Mouse (Mus musculus) adrenal gland (tissue): ENCODE measurements around the gene Slc12a3.

ENCODE experiments used
- intact Hi-C: fragments of 180-260 bp; cut with DNase I; formaldehyde crosslinking; loops from one replicate; pipeline ENCODE4 v1.15.1; 2025
- long read RNA-seq, 2 experiments: library from polyadenylated mRNA; unstranded; transcript quantifications; one replicate each; pipeline ENCODE4 v2.0.0; 2020; ENCODE audit warnings: borderline replicate concordance in 1 of 2; ENCODE audit not compliant: insufficient replicate concordance in 1 of 2

Gene Slc12a3
- long read RNA-seq, experiment 1: 0 reads
- long read RNA-seq, experiment 2: 0 reads

GRCm38 (mm10) chr8:94328932-94329728 lies at the start of gene Slc12a3:
Gene Slc12a3 (plus strand): TSS chr8:94329201.
- intact Hi-C loops: no loop called here

GRCm38 (mm10) chr8:94280001-94280613 lies 48.9 kb upstream of the Slc12a3 start:
- intact Hi-C loops: no loop called here

- intact Hi-C loops: no loop called here
Observed at GRCm38 (mm10) chr8:94282453-94282985, 46.5 kb upstream of the Slc12a3 start.

- intact Hi-C loops: no loop called here
Observed at GRCm38 (mm10) chr8:94284204-94284603, 44.8 kb upstream of the Slc12a3 start.

GRCm38 (mm10) chr8:94290606-94291005 lies 38.4 kb upstream of the Slc12a3 start:
- intact Hi-C loops: no loop called here

GRCm38 (mm10) chr8:94292072-94292471 lies 36.9 kb upstream of the Slc12a3 start:
- intact Hi-C loops: no loop called here

- intact Hi-C loops: no loop called here
Observed at GRCm38 (mm10) chr8:94292626-94293025, 36.4 kb upstream of the Slc12a3 start.

GRCm38 (mm10) chr8:94295687-94296086 lies 33.3 kb upstream of the Slc12a3 start:
- intact Hi-C loops: no loop called here

- intact Hi-C loops: no loop called here
Observed at GRCm38 (mm10) chr8:94296312-94296991, 32.5 kb upstream of the Slc12a3 start.

GRCm38 (mm10) chr8:94297101-94297500 lies 31.9 kb upstream of the Slc12a3 start:
- intact Hi-C loops: no loop called here

GRCm38 (mm10) chr8:94300809-94301208 lies 28.2 kb upstream of the Slc12a3 start:
- intact Hi-C loops: no loop called here

GRCm38 (mm10) chr8:94304412-94304811 lies 24.6 kb upstream of the Slc12a3 start:
- intact Hi-C loops: no loop called here

GRCm38 (mm10) chr8:94306989-94307513 lies 21.9 kb upstream of the Slc12a3 start:
- intact Hi-C loops: no loop called here

GRCm38 (mm10) chr8:94307652-94308051 lies 21.3 kb upstream of the Slc12a3 start:
- intact Hi-C loops: no loop called here

GRCm38 (mm10) chr8:94314069-94314468 lies 14.9 kb upstream of the Slc12a3 start:
- intact Hi-C loops: no loop called here

- intact Hi-C loops: no loop called here
Observed at GRCm38 (mm10) chr8:94317249-94317648, 11.8 kb upstream of the Slc12a3 start.

- intact Hi-C loops: no loop called here
Observed at GRCm38 (mm10) chr8:94317691-94318090, 11.3 kb upstream of the Slc12a3 start.

- intact Hi-C loops: no loop called here
Observed at GRCm38 (mm10) chr8:94320036-94320435, 9.0 kb upstream of the Slc12a3 start.

GRCm38 (mm10) chr8:94322083-94322482 lies 6.9 kb upstream of the Slc12a3 start:
- intact Hi-C loops: no loop called here

GRCm38 (mm10) chr8:94323041-94323440 lies 6.0 kb upstream of the Slc12a3 start:
- intact Hi-C loops: no loop called here

GRCm38 (mm10) chr8:94324071-94324470 lies 4.9 kb upstream of the Slc12a3 start:
- intact Hi-C loops: no loop called here

GRCm38 (mm10) chr8:94326016-94326415 lies 3.0 kb upstream of the Slc12a3 start:
- intact Hi-C loops: no loop called here
